Mouse (Mus musculus): ENCODE measurements around the gene Prkcq. TPM values are rescaled to one million over a fixed set of nuclear protein-coding genes. Genes with fewer than 3 reads are reported as not detected.

The Prkcq gene
- polyA plus RNA-seq, 1 experiment: 180 TPM

- Histone ChIP-seq H3K4me1 (ENCODE audit: control insufficient read depth, insufficient read depth, low read length) (no peaks in the 10 kb centered on the region), H3K27me3 (ENCODE audit: control insufficient read depth, insufficient read depth, low read length) (no peaks in the 10 kb centered on the region), H3K27ac (ENCODE audit: control insufficient read depth, insufficient read depth, low read depth, low read length) (no peak overlapping the region), H3K36me3 (ENCODE audit: control insufficient read depth, insufficient read depth, low read length) (no peaks in the 10 kb centered on the region), H3K4me3 (ENCODE audit: control insufficient read depth, low read depth, low read length) (no peak overlapping the region)
- TF ChIP-seq POLR2A (IDR thresholded peaks at IDR 0.05; ENCODE audit: control insufficient read depth, low read depth, low read length): no peak
- TF ChIP-seq CTCF (IDR thresholded peaks at IDR 0.05; ENCODE audit: control insufficient read depth, insufficient read depth, insufficient replicate concordance, low read depth, low read length): no peak
Observed at GRCm38 (mm10) chr2:11231118-11231517, 59.2 kb downstream of the Prkcq start.

GRCm38 (mm10) chr2:11231988-11232387 is 60.1 kb downstream of the Prkcq start:
- H3K27ac ChIP-seq (ENCODE audit: control insufficient read depth, insufficient read depth, low read depth, low read length): no peak overlapping the region
- H3K36me3 ChIP-seq (ENCODE audit: control insufficient read depth, insufficient read depth, low read length): no peaks in the 10 kb centered on the region
- no peak overlapping the region for H3K4me3 ChIP-seq (ENCODE audit: control insufficient read depth, low read depth, low read length)
- H3K27me3 ChIP-seq (ENCODE audit: control insufficient read depth, insufficient read depth, low read length): no peaks in the 10 kb centered on the region
- no peaks in the 10 kb centered on the region for H3K4me1 ChIP-seq (ENCODE audit: control insufficient read depth, insufficient read depth, low read length)
- TF ChIP-seq CTCF (IDR thresholded peaks at IDR 0.05; ENCODE audit: control insufficient read depth, insufficient read depth, insufficient replicate concordance, low read depth, low read length): no peak
- TF ChIP-seq POLR2A (IDR thresholded peaks at IDR 0.05; ENCODE audit: control insufficient read depth, low read depth, low read length): no peak

- H3K4me1 ChIP-seq (ENCODE audit: control insufficient read depth, insufficient read depth, low read length): no peaks in the 10 kb centered on the region
- TF ChIP-seq CTCF (IDR thresholded peaks at IDR 0.05; ENCODE audit: control insufficient read depth, insufficient read depth, insufficient replicate concordance, low read depth, low read length) (no peak), POLR2A (IDR thresholded peaks at IDR 0.05; ENCODE audit: control insufficient read depth, low read depth, low read length) (no peak)
- no peaks in the 10 kb centered on the region for H3K36me3 ChIP-seq (ENCODE audit: control insufficient read depth, insufficient read depth, low read length)
- H3K27ac ChIP-seq (ENCODE audit: control insufficient read depth, insufficient read depth, low read depth, low read length): no peak overlapping the region
- H3K4me3 ChIP-seq (ENCODE audit: control insufficient read depth, low read depth, low read length): no peak overlapping the region
- no peaks in the 10 kb centered on the region for H3K27me3 ChIP-seq (ENCODE audit: control insufficient read depth, insufficient read depth, low read length)
Observed at GRCm38 (mm10) chr2:11238254-11238653, 66.3 kb downstream of the Prkcq start.

GRCm38 (mm10) chr2:11239523-11239922 is 67.6 kb downstream of the Prkcq start:
- H3K36me3 ChIP-seq (ENCODE audit: control insufficient read depth, insufficient read depth, low read length): no peaks in the 10 kb centered on the region
- no peak overlapping the region for H3K4me3 ChIP-seq (ENCODE audit: control insufficient read depth, low read depth, low read length)
- H3K27ac ChIP-seq (ENCODE audit: control insufficient read depth, insufficient read depth, low read depth, low read length): no peak overlapping the region
- H3K27me3 ChIP-seq (ENCODE audit: control insufficient read depth, insufficient read depth, low read length): no peaks in the 10 kb centered on the region
- no peaks in the 10 kb centered on the region for H3K4me1 ChIP-seq (ENCODE audit: control insufficient read depth, insufficient read depth, low read length)
- TF ChIP-seq POLR2A (IDR thresholded peaks at IDR 0.05; ENCODE audit: control insufficient read depth, low read depth, low read length) (no peak), CTCF (IDR thresholded peaks at IDR 0.05; ENCODE audit: control insufficient read depth, insufficient read depth, insufficient replicate concordance, low read depth, low read length) (no peak)

GRCm38 (mm10) chr2:11245926-11246325 is 74.0 kb downstream of the Prkcq start:
- TF ChIP-seq CTCF (IDR thresholded peaks at IDR 0.05; ENCODE audit: control insufficient read depth, insufficient read depth, insufficient replicate concordance, low read depth, low read length) (no peak), POLR2A (IDR thresholded peaks at IDR 0.05; ENCODE audit: control insufficient read depth, low read depth, low read length) (no peak)
- H3K27me3 ChIP-seq (ENCODE audit: control insufficient read depth, insufficient read depth, low read length): no peaks in the 10 kb centered on the region

GRCm38 (mm10) chr2:11253945-11254344 is 82.0 kb downstream of the Prkcq start:
- H3K36me3 ChIP-seq (ENCODE audit: control insufficient read depth, insufficient read depth, low read length): no peaks in the 10 kb centered on the region
- no peak overlapping the region for H3K4me3 ChIP-seq (ENCODE audit: control insufficient read depth, low read depth, low read length)
- H3K27me3 ChIP-seq (ENCODE audit: control insufficient read depth, insufficient read depth, low read length): no peaks in the 10 kb centered on the region
- no peak overlapping the region for H3K27ac ChIP-seq (ENCODE audit: control insufficient read depth, insufficient read depth, low read depth, low read length)
- no peak for TF ChIP-seq POLR2A (IDR thresholded peaks at IDR 0.05; ENCODE audit: control insufficient read depth, low read depth, low read length)
- no peak for TF ChIP-seq CTCF (IDR thresholded peaks at IDR 0.05; ENCODE audit: control insufficient read depth, insufficient read depth, insufficient replicate concordance, low read depth, low read length)
- H3K4me1 ChIP-seq (ENCODE audit: control insufficient read depth, insufficient read depth, low read length): no peaks in the 10 kb centered on the region

More at GRCm38 (mm10) chr2:11245926-11246325, 74.0 kb downstream of the Prkcq start:
- H3K27ac ChIP-seq (ENCODE audit: control insufficient read depth, insufficient read depth, low read depth, low read length): no peak overlapping the region
- no peaks in the 10 kb centered on the region for H3K4me1 ChIP-seq (ENCODE audit: control insufficient read depth, insufficient read depth, low read length)
- no peaks in the 10 kb centered on the region for H3K36me3 ChIP-seq (ENCODE audit: control insufficient read depth, insufficient read depth, low read length)
- H3K4me3 ChIP-seq (ENCODE audit: control insufficient read depth, low read depth, low read length): no peak overlapping the region

- H3K27me3 ChIP-seq (ENCODE audit: control insufficient read depth, insufficient read depth, low read length): no peaks in the 10 kb centered on the region
- no peaks in the 10 kb centered on the region for H3K36me3 ChIP-seq (ENCODE audit: control insufficient read depth, insufficient read depth, low read length)
- no peak for TF ChIP-seq CTCF (IDR thresholded peaks at IDR 0.05; ENCODE audit: control insufficient read depth, insufficient read depth, insufficient replicate concordance, low read depth, low read length)
- TF ChIP-seq POLR2A (IDR thresholded peaks at IDR 0.05; ENCODE audit: control insufficient read depth, low read depth, low read length): no peak
- no peak overlapping the region for H3K27ac ChIP-seq (ENCODE audit: control insufficient read depth, insufficient read depth, low read depth, low read length)
- H3K4me3 ChIP-seq (ENCODE audit: control insufficient read depth, low read depth, low read length): no peak overlapping the region
- no peaks in the 10 kb centered on the region for H3K4me1 ChIP-seq (ENCODE audit: control insufficient read depth, insufficient read depth, low read length)
Observed at GRCm38 (mm10) chr2:11254446-11254845, 82.5 kb downstream of the Prkcq start.
